Mouse (Mus musculus): Measurements from ENCODE around the gene Echs1. TPM values are rescaled to one million over a fixed set of nuclear protein-coding genes. Genes with fewer than 3 reads are reported as not detected.
"Not testable (repeated sequence)": the region's sequence is repeated elsewhere in the genome, so short reads cannot be mapped to it uniquely, and the experiment has no call there.

The Echs1 gene
- polyA plus RNA-seq, 1 experiment from 2014 or later: 171 TPM

- not testable (repeated sequence) for H3K27ac ChIP-seq; H3K9me3 ChIP-seq; H3K4me3 ChIP-seq; DNase-seq (ENCODE audit: low spot score); H3K27me3 ChIP-seq (ENCODE audit: insufficient read depth, poor library complexity, severe bottlenecking); H3K4me1 ChIP-seq
- H3K36me3 ChIP-seq: peaks cover 25% of the 10 kb centered on the region
- WGBS: 94% methylated on average over 7 of the region's 7 CpGs
Measured at GRCm38 (mm10) chr7:140132184-140132583, 15.9 kb upstream of the Echs1 start.

GRCm38 (mm10) chr7:140127911-140128310 lies 11.6 kb upstream of the Echs1 start:
- WGBS: 80% methylated on average over 2 of the region's 2 CpGs
- H3K4me1 ChIP-seq: peaks cover 13% of the 10 kb centered on the region
- H3K9me3 ChIP-seq: no peaks in the 10 kb centered on the region
- no peaks in the 10 kb centered on the region for H3K27me3 ChIP-seq (ENCODE audit: insufficient read depth, poor library complexity, severe bottlenecking)
- H3K4me3 ChIP-seq: no peak overlapping the region
- no peak overlapping the region for H3K27ac ChIP-seq
- peaks cover 22% of the 10 kb centered on the region for H3K36me3 ChIP-seq
- DNase-seq (ENCODE audit: low spot score): no peak

GRCm38 (mm10) chr7:140126934-140127333 lies 10.7 kb upstream of the Echs1 start:
- Histone ChIP-seq H3K36me3 (peaks cover 22% of the 10 kb centered on the region), H3K9me3 (no peaks in the 10 kb centered on the region), H3K27me3 (ENCODE audit: insufficient read depth, poor library complexity, severe bottlenecking) (no peaks in the 10 kb centered on the region), H3K27ac (no peak overlapping the region), H3K4me3 (no peak overlapping the region), H3K4me1 (peaks cover 13% of the 10 kb centered on the region)
- no peak for DNase-seq (ENCODE audit: low spot score)
- WGBS: 85% methylated on average over 3 of the region's 3 CpGs

- 7% methylated on average over 5 of the region's 5 CpGs for WGBS
- Histone ChIP-seq H3K9me3 (no peaks in the 10 kb centered on the region), H3K27me3 (ENCODE audit: insufficient read depth, poor library complexity, severe bottlenecking) (no peaks in the 10 kb centered on the region), H3K27ac (peak overlapping the region; percentile 94), H3K4me3 (peak overlapping the region; percentile 82), H3K36me3 (peaks cover 18% of the 10 kb centered on the region), H3K4me1 (peaks cover 13% of the 10 kb centered on the region)
- DNase-seq (ENCODE audit: low spot score): no peak
Measured at GRCm38 (mm10) chr7:140126022-140126350, 9.7 kb upstream of the Echs1 start.

- Histone ChIP-seq H3K27me3 (ENCODE audit: insufficient read depth, poor library complexity, severe bottlenecking) (no peaks in the 10 kb centered on the region), H3K4me1 (peaks cover 13% of the 10 kb centered on the region), H3K27ac (peak overlapping the region; percentile 94), H3K4me3 (peak overlapping the region; percentile 82), H3K36me3 (peaks cover 15% of the 10 kb centered on the region), H3K9me3 (no peaks in the 10 kb centered on the region)
- DNase-seq (ENCODE audit: low spot score): peak; percentile 98
- WGBS: 2% methylated on average over 40 of the region's 40 CpGs
Measured at GRCm38 (mm10) chr7:140125278-140126021, 9.2 kb upstream of the Echs1 start.

- WGBS: 83% methylated on average over 1 of the region's 1 CpGs
- DNase-seq (ENCODE audit: low spot score): no peak
- Histone ChIP-seq H3K27ac (no peak overlapping the region), H3K36me3 (peaks cover 4% of the 10 kb centered on the region), H3K4me3 (no peak overlapping the region), H3K27me3 (ENCODE audit: insufficient read depth, poor library complexity, severe bottlenecking) (no peaks in the 10 kb centered on the region), H3K9me3 (no peaks in the 10 kb centered on the region), H3K4me1 (peaks cover 13% of the 10 kb centered on the region)
Measured at GRCm38 (mm10) chr7:140124382-140124781, 8.1 kb upstream of the Echs1 start.

- Histone ChIP-seq H3K27ac (no peak overlapping the region), H3K4me1 (peaks cover 13% of the 10 kb centered on the region), H3K27me3 (ENCODE audit: insufficient read depth, poor library complexity, severe bottlenecking) (no peaks in the 10 kb centered on the region), H3K4me3 (no peak overlapping the region), H3K36me3 (no peaks in the 10 kb centered on the region), H3K9me3 (no peaks in the 10 kb centered on the region)
- no peak for DNase-seq (ENCODE audit: low spot score)
- 27% methylated on average over 4 of the region's 4 CpGs for WGBS
Measured at GRCm38 (mm10) chr7:140122765-140123164, 6.5 kb upstream of the Echs1 start.

GRCm38 (mm10) chr7:140121338-140121910 lies 5.1 kb upstream of the Echs1 start:
- Histone ChIP-seq H3K4me1 (peaks cover 8% of the 10 kb centered on the region; the same call in 1 of the 2 replicates), H3K4me3 (no peak overlapping the region), H3K27ac (no peak overlapping the region), H3K27me3 (ENCODE audit: insufficient read depth, poor library complexity, severe bottlenecking) (no peaks in the 10 kb centered on the region), H3K36me3 (no peaks in the 10 kb centered on the region), H3K9me3 (no peaks in the 10 kb centered on the region)
- no peak for DNase-seq (ENCODE audit: low spot score)
- WGBS: 71% methylated on average over 13 of the region's 13 CpGs

GRCm38 (mm10) chr7:140120484-140120883 lies 4.2 kb upstream of the Echs1 start:
- H3K4me1 ChIP-seq: peaks cover 6% of the 10 kb centered on the region; the same call in 1 of the 2 replicates
- no peaks in the 10 kb centered on the region for H3K9me3 ChIP-seq
- no peak overlapping the region for H3K4me3 ChIP-seq
- 84% methylated on average over 2 of the region's 2 CpGs for WGBS
- H3K27ac ChIP-seq: no peak overlapping the region
- no peak for DNase-seq (ENCODE audit: low spot score)
- H3K36me3 ChIP-seq: no peaks in the 10 kb centered on the region
- H3K27me3 ChIP-seq (ENCODE audit: insufficient read depth, poor library complexity, severe bottlenecking): no peaks in the 10 kb centered on the region

DNA sequence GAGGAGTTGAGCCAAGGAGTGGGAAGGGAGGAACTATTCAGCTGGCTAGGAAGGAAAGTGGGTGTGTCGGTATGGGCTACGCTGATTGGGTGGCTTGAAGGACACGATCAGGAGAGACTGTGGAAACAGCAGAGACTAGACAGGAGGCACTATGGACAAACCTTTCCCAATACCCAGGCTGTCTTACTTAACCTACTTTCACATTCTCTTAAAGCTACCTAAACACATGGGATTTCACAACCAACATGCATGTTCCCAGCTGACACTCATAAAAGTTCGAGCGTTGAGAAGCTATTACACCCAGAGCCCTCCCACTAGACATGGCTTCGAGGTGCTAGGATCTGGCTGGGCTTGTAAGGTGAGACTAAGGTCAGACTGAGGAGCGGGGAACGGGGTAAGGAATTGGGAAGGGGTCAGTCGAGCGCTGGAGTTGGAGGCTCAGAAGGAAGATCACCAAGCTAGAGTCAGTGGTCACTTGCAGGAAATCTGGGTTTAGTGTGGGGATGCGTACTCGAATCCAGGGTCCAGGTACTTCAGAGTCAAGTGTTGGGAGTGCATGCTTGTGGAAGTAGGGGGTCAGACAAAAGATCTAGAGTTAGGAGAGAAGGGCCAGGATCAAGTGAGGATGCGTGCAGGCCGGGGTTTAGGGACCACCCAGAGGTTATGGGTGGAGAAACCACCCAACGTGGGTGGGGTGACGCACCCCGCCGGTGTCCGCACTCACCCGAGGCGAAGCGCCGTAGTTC lies 520 bp downstream of the Echs1 start, which contains the start of gene Paox:
Gene Paox, plus strand, starts transcription at position 217 of the 746 bp plus-strand sequence.
- Histone ChIP-seq H3K36me3 (peaks cover 21% of the 10 kb centered on the region), H3K4me3 (peak within 1 kb of the TSS; percentile 81), H3K4me1 (peaks cover 5% of the 10 kb centered on the region; the same call in 1 of the 2 replicates), H3K27me3 (ENCODE audit: insufficient read depth, poor library complexity, severe bottlenecking) (no peaks in the 10 kb centered on the region), H3K9me3 (no peaks in the 10 kb centered on the region), H3K27ac (peak within 1 kb of the TSS; percentile 94)
- WGBS: 2% methylated on average over 23 of the region's 23 CpGs
- no peak for DNase-seq (ENCODE audit: low spot score)

DNA sequence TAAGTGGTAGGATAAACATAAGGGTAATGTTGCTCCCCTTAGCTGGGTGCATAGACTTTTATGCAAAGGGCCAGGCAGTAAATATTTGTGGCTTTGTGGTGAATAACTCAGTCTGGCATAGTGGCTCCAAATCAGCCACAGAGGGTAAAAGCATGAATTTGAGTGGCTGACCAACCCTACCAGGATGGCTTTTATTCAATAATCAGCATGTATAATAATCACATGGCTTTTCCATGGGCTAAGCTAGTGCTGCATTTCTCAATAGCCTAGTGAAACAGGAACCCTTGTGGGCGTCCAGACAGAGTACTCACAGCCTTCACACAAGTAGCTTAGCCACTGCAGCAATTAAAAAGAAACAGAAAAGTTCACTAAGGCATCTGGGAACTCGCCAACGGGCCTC lies 4.3 kb downstream of the Echs1 start:
- DNase-seq (ENCODE audit: low spot score): no peak
- H3K4me1 ChIP-seq: peaks cover 5% of the 10 kb centered on the region; the same call in 1 of the 2 replicates
- 71% methylated on average over 3 of the region's 3 CpGs for WGBS
- no peaks in the 10 kb centered on the region for H3K27me3 ChIP-seq (ENCODE audit: insufficient read depth, poor library complexity, severe bottlenecking)
- H3K9me3 ChIP-seq: no peaks in the 10 kb centered on the region
- H3K36me3 ChIP-seq: peaks cover 60% of the 10 kb centered on the region
- no peak overlapping the region for H3K4me3 ChIP-seq
- H3K27ac ChIP-seq: no peak overlapping the region

GRCm38 (mm10) chr7:140104009-140104408 lies 12.3 kb downstream of the Echs1 start:
- Histone ChIP-seq H3K27me3 (ENCODE audit: insufficient read depth, poor library complexity, severe bottlenecking) (peaks cover 9% of the 10 kb centered on the region), H3K27ac (no peak overlapping the region), H3K4me3 (no peak overlapping the region), H3K9me3 (no peaks in the 10 kb centered on the region), H3K36me3 (peaks cover 55% of the 10 kb centered on the region), H3K4me1 (peaks cover 16% of the 10 kb centered on the region)
- 82% methylated on average over 4 of the region's 4 CpGs for WGBS
- no peak for DNase-seq (ENCODE audit: low spot score)
